Mouse (Mus musculus): ENCODE data around the gene Mta2.

- TF ChIP-seq POLR2A (IDR thresholded peaks at IDR 0.05; ENCODE audit: borderline replicate concordance, extremely low read depth, insufficient read depth, insufficient read length, poor library complexity, severe bottlenecking), result no peak
- TF ChIP-seq CTCF (IDR thresholded peaks at IDR 0.05; ENCODE audit: borderline replicate concordance, extremely low read depth, insufficient read depth, insufficient read length), result no peak
Measured at GRCm38 (mm10) chr19:8953135-8954039, 11.7 kb downstream of the Mta2 start, which contains the start of gene Tut1.

All from brain, embryonic 14.5 days (tissue).